Mouse (Mus musculus) midbrain, embryonic 13.5 days (tissue): Measurements from ENCODE around the gene Rabgap1l. TPM values are rescaled to one million over a fixed set of nuclear protein-coding genes. Genes with fewer than 3 reads are reported as not detected.
A peak's percentile ranks its signal among the peaks of the same experiment; 100 is the strongest.

ENCODE experiments used
- ATAC-seq: fragments of 200-750 bp; cut with Nextera tagmentation; 2 replicates; pipeline ENCODE4 v1.8.0; 2017; ENCODE audit warnings: mild to moderate bottlenecking, moderate TSS enrichment, moderate library complexity
- H3K27ac ChIP-seq: fragments of 300-500 bp; sonication (generic); 2 replicates; pipeline ENCODE4 v1.5.1; 2015; ENCODE audit warnings: inconsistent platforms, mild to moderate bottlenecking, moderate library complexity
- H3K27me3 ChIP-seq: fragments of 300-500 bp; sonication (generic); 2 replicates; pipeline ENCODE4 v1.6.1; 2015; ENCODE audit warnings: mild to moderate bottlenecking, inconsistent platforms
- H3K36me3 ChIP-seq: fragments of 300-500 bp; sonication (generic); 2 replicates; pipeline ENCODE4 v1.6.1; 2015; ENCODE audit warnings: mild to moderate bottlenecking, inconsistent platforms
- H3K4me1 ChIP-seq: fragments of 300-500 bp; sonication (generic); replicated peaks from 2 replicates; pipeline ENCODE4 v1.6.1; 2015; ENCODE audit warnings: inconsistent platforms
- H3K4me2 ChIP-seq: fragments of 300-500 bp; sonication (generic); replicated peaks from 2 replicates; pipeline ENCODE4 v1.6.1; 2015; ENCODE audit warnings: moderate library complexity, mild to moderate bottlenecking, inconsistent platforms
- H3K4me3 ChIP-seq: fragments of 300-500 bp; sonication (generic); replicated peaks from 2 replicates; pipeline ENCODE4 v1.5.1; 2015; ENCODE audit warnings: mild to moderate bottlenecking, inconsistent platforms
- H3K9ac ChIP-seq: fragments of 300-500 bp; sonication (generic); replicated peaks from 2 replicates; pipeline ENCODE4 v1.6.1; 2015; ENCODE audit warnings: mild to moderate bottlenecking, inconsistent platforms
- H3K9me3 ChIP-seq: fragments of 300-500 bp; sonication (generic); 2 replicates; pipeline ENCODE4 v1.6.1; 2016; ENCODE audit warnings: mild to moderate bottlenecking, inconsistent platforms
- WGBS: fragments of 180-500 bp; shearing (Covaris S2); methylation state at CpG from one replicate; pipeline ENCODE4 v1.1.7; 2015; 5-methylcytosine and 5-hydroxymethylcytosine counted together
- microRNA counts: library from miRNA; unstranded; fragments of <30 nt; microRNA quantifications from one replicate; lab custom pipeline; 2016
- microRNA-seq: library from miRNA; unstranded; fragments of <30 nt; microRNA quantifications from one replicate; pipeline ENCODE4, GENCODE M21; 2016
- polyA plus RNA-seq: library from polyadenylated mRNA; unstranded; fragments of >200 nt; fragmentation: Nextera tagmentation; extraction: Ambion mirVana; gene quantifications from 2 replicates; pipeline ENCODE4 v1.2.1, GENCODE M21; 2015

Rabgap1l gene
- polyA plus RNA-seq, 1 experiment from 2014 or later = 25.2 TPM

GRCm38 (mm10) chr1:160184506-160184905 lies 608.5 kb downstream of the Rabgap1l start:
- 17% methylated on average over 5 of the region's 5 CpGs for WGBS
- H3K27ac ChIP-seq = no peak overlapping the region
- ATAC-seq = peak; percentile 91
- no peaks in the 10 kb centered on the region for H3K36me3 ChIP-seq
- 0 out of 2 replicates have a peak overlapping the region, but pooled peaks have one; percentile 11 for H3K4me2 ChIP-seq
- no peaks in the 10 kb centered on the region for H3K4me1 ChIP-seq
- no peak overlapping the region for H3K9ac ChIP-seq
- no peaks in the 10 kb centered on the region for H3K9me3 ChIP-seq
- H3K27me3 ChIP-seq = no peaks in the 10 kb centered on the region
- no peak overlapping the region for H3K4me3 ChIP-seq

- no peaks in the 10 kb centered on the region for H3K4me1 ChIP-seq
- no peak overlapping the region for H3K4me2 ChIP-seq
- 64% methylated on average over 4 of the region's 4 CpGs for whole genome bisulfite sequencing
Measured at GRCm38 (mm10) chr1:160181216-160181615, 611.8 kb downstream of the Rabgap1l start.

GRCm38 (mm10) chr1:160176903-160177302 lies 616.1 kb downstream of the Rabgap1l start:
- Histone ChIP-seq H3K4me1 (no peaks in the 10 kb centered on the region), H3K9me3 (no peaks in the 10 kb centered on the region), H3K9ac (no peak overlapping the region), H3K36me3 (no peaks in the 10 kb centered on the region), H3K27ac (no peak overlapping the region), H3K4me3 (no peak overlapping the region), H3K4me2 (no peak overlapping the region), H3K27me3 (no peaks in the 10 kb centered on the region)
- no peak for ATAC-seq
- WGBS = 69% methylated on average over 8 of the region's 8 CpGs

More at GRCm38 (mm10) chr1:160181216-160181615, 611.8 kb downstream of the Rabgap1l start:
- H3K27me3 ChIP-seq = no peaks in the 10 kb centered on the region
- no peak for ATAC-seq
- H3K9ac ChIP-seq = no peak overlapping the region
- no peak overlapping the region for H3K27ac ChIP-seq
- H3K4me3 ChIP-seq = no peak overlapping the region
- no peaks in the 10 kb centered on the region for H3K9me3 ChIP-seq
- H3K36me3 ChIP-seq = no peaks in the 10 kb centered on the region

MicroRNA genes within 50 kb of the gene (microRNA counts, 519-probe panel; counts per million panel counts)
- 110 counts per million, percentile 56 among the panel's probes with 10 or more counts for microRNA mmu-miR-1927 (lab: Ali Mortazavi, UCI)

Small RNA genes within 50 kb of the gene (microRNA-seq; reads per million reads assigned to microRNA genes)
- gene Mir1927 = 1.9 reads per million

Other genes starting within 250 kb of the Rabgap1l start
- 8.5 and 9.1 TPM in 2 replicates for gene Rc3h1, start 113.2 kb upstream of the Rabgap1l start, polyA plus RNA-seq
- 3.8 and 4.1 TPM in 2 replicates for gene Serpinc1, start 185.4 kb upstream of the Rabgap1l start, polyA plus RNA-seq
- 13.6 and 14.1 TPM in 2 replicates for gene Zbtb37, start 241.6 kb upstream of the Rabgap1l start, polyA plus RNA-seq